Mouse (Mus musculus): Measurements from ENCODE around the gene Nudt8. TPM values are rescaled to one million over a fixed set of nuclear protein-coding genes. Genes with fewer than 3 reads are reported as not detected.
A peak's percentile ranks its signal among the peaks of the same experiment; 100 is the strongest.

Gene Nudt8
- polyA plus RNA-seq, 1 experiment from 2014 or later: 33.6 TPM

- Histone ChIP-seq H3K4me1 (peaks cover 19% of the 10 kb centered on the region), H3K9ac (no peak overlapping the region), H3K4me2 (peak overlapping the region; percentile 84), H3K27me3 (replicated peaks) (no peaks in the 10 kb centered on the region), H3K27ac (no peak overlapping the region), H3K4me3 (replicated peaks) (no peak overlapping the region), H3K9me3 (no peaks in the 10 kb centered on the region), H3K36me3 (peaks cover 3% of the 10 kb centered on the region)
- no peak for ATAC-seq (ENCODE audit: insufficient read depth, low FRiP score, low read depth)
- 75% methylated on average over 5 of the region's 5 CpGs for WGBS
Measured at GRCm38 (mm10) chr19:4001752-4002151, 1.4 kb downstream of the Nudt8 start.

DNA sequence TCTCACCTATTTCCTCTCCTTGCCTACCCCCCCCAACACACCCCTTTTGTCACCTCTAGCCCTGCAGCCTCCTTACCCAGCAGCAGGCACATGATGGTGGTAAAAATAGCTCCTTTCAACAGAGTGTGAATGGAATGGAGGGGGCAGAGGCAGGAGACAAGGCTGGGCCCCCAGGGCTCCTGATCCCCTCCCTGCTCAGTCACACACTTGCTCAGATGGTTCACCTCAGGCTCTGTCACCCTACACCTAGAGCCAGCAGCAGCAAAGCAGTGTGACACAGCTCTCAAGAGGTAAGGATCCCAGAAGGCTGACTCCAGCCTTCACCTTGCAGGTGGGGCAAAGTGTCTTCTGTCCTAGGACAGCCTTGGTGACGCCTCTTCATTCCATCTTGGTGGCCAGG, 2.7 kb downstream of the Nudt8 start, which contains the start of gene Doc2g:
Doc2g (plus strand) TSS at position 202 of the 400 bp plus-strand sequence.
- no peaks in the 10 kb centered on the region for H3K9me3 ChIP-seq
- 75% methylated on average over 1 of the region's 1 CpGs for WGBS
- no peak within 1 kb of the TSS for H3K27ac ChIP-seq
- no peak for ATAC-seq (ENCODE audit: insufficient read depth, low FRiP score, low read depth)
- H3K36me3 ChIP-seq: peaks cover 17% of the 10 kb centered on the region
- no peak within 1 kb of the TSS for H3K4me3 ChIP-seq (replicated peaks)
- H3K9ac ChIP-seq: no peak within 1 kb of the TSS
- H3K4me2 ChIP-seq: no peak within 1 kb of the TSS
- peaks cover 19% of the 10 kb centered on the region for H3K4me1 ChIP-seq
- no peaks in the 10 kb centered on the region for H3K27me3 ChIP-seq (replicated peaks)

DNA sequence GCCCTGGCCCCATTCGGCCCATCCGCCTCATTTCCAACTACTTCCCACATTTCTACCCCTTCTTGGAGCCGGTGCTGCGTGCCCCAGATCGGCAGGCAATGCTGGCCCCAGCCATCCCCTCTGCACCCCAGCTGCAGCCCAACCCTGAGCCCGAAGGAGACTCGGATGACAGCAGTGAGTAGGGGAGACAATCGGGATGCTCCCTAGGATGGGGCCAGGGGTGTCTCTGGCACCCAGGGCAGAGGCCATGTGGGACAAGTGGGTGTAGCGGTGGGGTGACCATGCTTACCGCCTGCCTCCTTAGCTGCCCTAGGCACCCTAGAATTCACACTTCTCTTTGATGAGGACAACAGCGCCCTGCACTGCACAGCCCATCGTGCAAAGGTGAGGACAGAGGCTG, 3.3 kb downstream of the Nudt8 start:
- Histone ChIP-seq H3K27me3 (replicated peaks) (no peaks in the 10 kb centered on the region), H3K4me3 (replicated peaks) (no peak overlapping the region), H3K9ac (no peak overlapping the region), H3K4me2 (no peak overlapping the region), H3K27ac (no peak overlapping the region), H3K9me3 (no peaks in the 10 kb centered on the region), H3K36me3 (peaks cover 22% of the 10 kb centered on the region), H3K4me1 (peaks cover 19% of the 10 kb centered on the region)
- WGBS: 73% methylated on average over 12 of the region's 12 CpGs
- ATAC-seq (ENCODE audit: insufficient read depth, low FRiP score, low read depth): no peak

DNA sequence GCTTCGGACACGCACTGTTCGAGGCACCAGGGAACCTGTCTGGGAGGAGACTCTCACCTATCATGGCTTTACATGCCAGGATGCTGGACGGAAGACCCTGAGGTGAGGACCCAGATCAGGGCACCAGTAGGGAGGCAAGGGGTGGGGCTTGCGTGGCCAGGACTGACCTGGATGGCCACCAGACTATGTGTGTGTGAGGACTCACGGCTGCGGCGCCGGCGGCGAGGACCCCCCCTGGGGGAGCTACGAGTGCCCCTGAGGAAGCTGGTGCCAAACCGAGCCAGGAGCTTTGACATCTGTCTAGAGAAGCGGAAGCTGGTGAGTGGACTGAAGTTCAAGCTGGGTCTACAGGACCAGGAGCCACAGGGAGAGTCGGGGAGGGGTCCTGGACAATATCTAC, 4.0 kb downstream of the Nudt8 start:
- Histone ChIP-seq H3K27me3 (replicated peaks) (no peaks in the 10 kb centered on the region), H3K9ac (no peak overlapping the region), H3K4me1 (peaks cover 17% of the 10 kb centered on the region), H3K27ac (no peak overlapping the region), H3K36me3 (peaks cover 27% of the 10 kb centered on the region), H3K4me2 (no peak overlapping the region), H3K9me3 (no peaks in the 10 kb centered on the region), H3K4me3 (replicated peaks) (no peak overlapping the region)
- 81% methylated on average over 15 of the region's 15 CpGs for WGBS
- ATAC-seq (ENCODE audit: insufficient read depth, low FRiP score, low read depth): no peak

GRCm38 (mm10) chr19:4005091-4005490, 4.7 kb downstream of the Nudt8 start:
- ATAC-seq (ENCODE audit: insufficient read depth, low FRiP score, low read depth): no peak
- Histone ChIP-seq H3K27me3 (replicated peaks) (no peaks in the 10 kb centered on the region), H3K27ac (no peak overlapping the region), H3K4me2 (no peak overlapping the region), H3K36me3 (peaks cover 27% of the 10 kb centered on the region), H3K9me3 (no peaks in the 10 kb centered on the region), H3K4me1 (peaks cover 12% of the 10 kb centered on the region), H3K4me3 (replicated peaks) (no peak overlapping the region), H3K9ac (no peak overlapping the region)
- WGBS: 87% methylated on average over 9 of the region's 9 CpGs

DNA sequence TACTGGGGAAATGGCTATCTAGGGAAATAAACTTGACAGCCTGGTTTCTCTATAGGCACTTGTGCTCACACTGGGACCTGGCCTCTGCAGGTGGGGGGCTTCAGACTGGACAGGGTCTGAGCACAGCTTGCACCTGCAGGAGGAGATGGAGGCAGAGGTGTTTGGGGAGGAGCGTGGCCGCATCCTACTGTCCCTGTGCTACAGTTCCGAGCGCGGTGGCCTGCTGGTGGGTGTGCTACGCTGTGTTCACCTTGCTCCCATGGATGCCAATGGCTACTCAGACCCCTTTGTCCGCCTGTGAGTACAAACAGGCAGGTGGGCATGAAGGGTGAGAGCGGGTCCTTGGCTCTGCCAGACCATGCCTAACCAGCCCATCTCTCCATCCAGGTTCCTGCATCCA, 5.6 kb downstream of the Nudt8 start:
- Histone ChIP-seq H3K4me2 (no peak overlapping the region), H3K36me3 (peaks cover 29% of the 10 kb centered on the region), H3K4me1 (peaks cover 12% of the 10 kb centered on the region), H3K27ac (no peak overlapping the region), H3K27me3 (replicated peaks) (no peaks in the 10 kb centered on the region), H3K4me3 (replicated peaks) (no peak overlapping the region), H3K9ac (no peak overlapping the region), H3K9me3 (no peaks in the 10 kb centered on the region)
- no peak for ATAC-seq (ENCODE audit: insufficient read depth, low FRiP score, low read depth)
- WGBS: 90% methylated on average over 8 of the region's 8 CpGs

- no peak for ATAC-seq (ENCODE audit: insufficient read depth, low FRiP score, low read depth)
- Histone ChIP-seq H3K4me3 (replicated peaks) (no peak overlapping the region), H3K9me3 (no peaks in the 10 kb centered on the region), H3K9ac (no peak overlapping the region), H3K36me3 (peaks cover 31% of the 10 kb centered on the region), H3K4me2 (no peak overlapping the region), H3K27me3 (replicated peaks) (no peaks in the 10 kb centered on the region), H3K27ac (no peak overlapping the region), H3K4me1 (peaks cover 14% of the 10 kb centered on the region)
- WGBS: 91% methylated on average over 5 of the region's 5 CpGs
Measured at GRCm38 (mm10) chr19:4011086-4011485, 10.7 kb downstream of the Nudt8 start.

- peaks cover 20% of the 10 kb centered on the region for H3K36me3 ChIP-seq
- peak within 1 kb of the TSS; percentile 82 for H3K9ac ChIP-seq
- H3K27ac ChIP-seq: peak within 1 kb of the TSS; percentile 68
- H3K27me3 ChIP-seq (replicated peaks): no peaks in the 10 kb centered on the region
- peak; percentile 99 for ATAC-seq (ENCODE audit: insufficient read depth, low FRiP score, low read depth)
- H3K4me2 ChIP-seq: peak within 1 kb of the TSS; percentile 71
- under 1% methylated on average over 45 of the region's 45 CpGs for WGBS
- H3K9me3 ChIP-seq: no peaks in the 10 kb centered on the region
- H3K4me3 ChIP-seq (replicated peaks): peak within 1 kb of the TSS; percentile 94
- H3K4me1 ChIP-seq: peaks cover 14% of the 10 kb centered on the region
Measured at GRCm38 (mm10) chr19:4012432-4013022, 12.1 kb downstream of the Nudt8 start, which contains the start of gene Ndufv1. Ndufv1 (minus strand) TSS chr19:4012806.

DNA sequence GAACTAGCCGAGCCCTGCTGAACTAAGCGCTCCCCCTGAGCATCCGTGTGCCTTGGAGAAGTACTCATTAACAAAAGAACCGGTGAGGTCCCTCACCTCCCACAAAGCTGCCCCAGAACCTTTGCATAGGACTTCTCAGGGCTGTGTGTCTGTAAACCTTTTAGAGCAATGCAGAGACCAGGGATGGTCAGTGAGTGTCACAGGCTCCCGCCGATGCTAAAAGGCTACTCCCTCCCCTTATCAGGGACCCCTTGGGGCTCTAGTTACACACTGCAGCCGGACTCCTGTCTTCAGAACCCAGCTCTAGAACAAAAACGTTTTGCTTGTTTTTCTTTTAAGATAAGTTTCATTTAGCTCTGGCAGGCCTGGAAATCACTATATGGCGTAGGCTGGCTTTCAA, 12.7 kb downstream of the Nudt8 start:
- Histone ChIP-seq H3K27me3 (replicated peaks) (no peaks in the 10 kb centered on the region), H3K4me3 (replicated peaks) (peak overlapping the region; percentile 94), H3K4me1 (peaks cover 14% of the 10 kb centered on the region), H3K9me3 (no peaks in the 10 kb centered on the region), H3K9ac (no peak overlapping the region), H3K36me3 (peaks cover 15% of the 10 kb centered on the region; the same call in 1 of the 2 replicates), H3K27ac (peak overlapping the region; percentile 54; the same call in 1 of the 2 replicates), H3K4me2 (peak overlapping the region; percentile 71)
- 15% methylated on average over 9 of the region's 9 CpGs for WGBS
- peak; percentile 12 for ATAC-seq (ENCODE audit: insufficient read depth, low FRiP score, low read depth)

- no peaks in the 10 kb centered on the region for H3K9me3 ChIP-seq
- H3K4me3 ChIP-seq (replicated peaks): no peak overlapping the region
- peaks cover 23% of the 10 kb centered on the region for H3K4me1 ChIP-seq
- no peak for ATAC-seq (ENCODE audit: insufficient read depth, low FRiP score, low read depth)
- no peak overlapping the region for H3K27ac ChIP-seq
- no peak overlapping the region for H3K9ac ChIP-seq
- peaks cover 4% of the 10 kb centered on the region; the same call in 1 of the 2 replicates for H3K36me3 ChIP-seq
- H3K4me2 ChIP-seq: no peak overlapping the region
- H3K27me3 ChIP-seq (replicated peaks): no peaks in the 10 kb centered on the region
Measured at GRCm38 (mm10) chr19:4014802-4015201, 14.4 kb downstream of the Nudt8 start.

- Histone ChIP-seq H3K27ac (no peak overlapping the region), H3K27me3 (replicated peaks) (no peaks in the 10 kb centered on the region), H3K9me3 (no peaks in the 10 kb centered on the region), H3K4me3 (replicated peaks) (no peak overlapping the region), H3K4me1 (peaks cover 23% of the 10 kb centered on the region), H3K9ac (no peak overlapping the region), H3K4me2 (no peak overlapping the region), H3K36me3 (peaks cover 4% of the 10 kb centered on the region; the same call in 1 of the 2 replicates)
- 60% methylated on average over 5 of the region's 5 CpGs for WGBS
- ATAC-seq (ENCODE audit: insufficient read depth, low FRiP score, low read depth): no peak
Measured at GRCm38 (mm10) chr19:4015635-4016034, 15.3 kb downstream of the Nudt8 start.

- ATAC-seq (ENCODE audit: insufficient read depth, low FRiP score, low read depth): no peak
- no peaks in the 10 kb centered on the region for H3K36me3 ChIP-seq
- H3K27ac ChIP-seq: no peak overlapping the region
- no peak overlapping the region for H3K9ac ChIP-seq
- H3K4me3 ChIP-seq (replicated peaks): no peak overlapping the region
- H3K4me1 ChIP-seq: peaks cover 10% of the 10 kb centered on the region
- no peaks in the 10 kb centered on the region for H3K27me3 ChIP-seq (replicated peaks)
- 53% methylated on average over 10 of the region's 10 CpGs for WGBS
- no peaks in the 10 kb centered on the region for H3K9me3 ChIP-seq
- no peak overlapping the region for H3K4me2 ChIP-seq
Measured at GRCm38 (mm10) chr19:4017921-4018587, 17.7 kb downstream of the Nudt8 start.
